Mouse (Mus musculus): ENCODE data around the gene Zfp366.

DNA sequence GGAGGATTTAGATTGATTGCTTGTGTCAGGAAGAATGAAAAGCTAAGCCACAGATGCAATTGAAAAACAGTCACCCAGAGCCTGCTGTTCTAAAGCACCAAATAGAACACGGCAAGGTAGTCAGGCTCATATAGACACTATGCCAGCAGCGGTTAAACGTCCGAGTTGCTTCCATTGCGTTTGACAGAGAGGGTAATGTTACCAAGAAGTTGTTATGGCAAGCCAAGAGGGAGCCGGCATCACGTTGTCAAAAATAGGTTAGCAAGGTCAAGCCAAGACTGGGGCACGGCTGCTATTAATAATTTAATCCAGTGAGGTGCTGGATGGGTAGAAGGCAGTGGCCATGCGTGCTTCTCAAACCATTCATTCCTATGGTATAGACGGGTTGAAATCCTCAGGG is 950 bp downstream of the Zfp366 start:
- TF ChIP-seq USF1 (IDR thresholded peaks at IDR 0.05; ENCODE audit: low read depth, low read length), result no peak
- TF ChIP-seq SMC3 (IDR thresholded peaks at IDR 0.05; ENCODE audit: low read depth, low read length), result no peak
- TF ChIP-seq POLR2A (IDR thresholded peaks at IDR 0.05; ENCODE audit: low read depth, low read length), result no peak
- no peak for TF ChIP-seq EP300 (IDR thresholded peaks at IDR 0.05; ENCODE audit: low read length)
